Mouse (Mus musculus) stomach, postnatal 0 days (tissue): ENCODE data around the gene Gm17949.

ENCODE experiments used
- CTCF ChIP-seq: IDR thresholded peaks from 2 replicates; pipeline ENCODE4 v1.5.1; 2016; ENCODE audit warnings: antibody characterized with exemption, low read depth, mild to moderate bottlenecking, moderate library complexity
- EP300 ChIP-seq: optimal IDR thresholded peaks from 2 replicates; pipeline ENCODE3; 2016; ENCODE audit warnings: antibody characterized with exemption

GRCm38 (mm10) chr17:57029691-57030090 lies 18.4 kb downstream of the Gm17949 start:
- no peak for TF ChIP-seq CTCF
- TF ChIP-seq EP300 = no peak
